Mouse (Mus musculus) neural tube, embryonic 11.5 days (tissue): ENCODE measurements at regions not wholly inside any gene's neighbourhood (a gene's known extent, or its start where the extent isn't known, plus 50 kb on each side); places are given as distances from the start of the nearest gene placed in this dataset.

Experiments used
- ATAC-seq: fragments of 200-750 bp; cut with Nextera tagmentation; 2 replicates; pipeline ENCODE4 v1.8.0; 2017; ENCODE audit warnings: moderate number of reproducible peaks, mild to moderate bottlenecking, moderate TSS enrichment, moderate library complexity; ENCODE audit not compliant: insufficient read depth, low FRiP score, low TSS enrichment
- DNase-seq: peaks from one replicate; pipeline ENCODE4 v3.0.0-alpha.2; 2015; ENCODE audit warnings: low spot score
- H3K27ac ChIP-seq: fragments of 300-500 bp; sonication (generic); 2 replicates; pipeline ENCODE4 v1.5.1; 2014; ENCODE audit warnings: low read depth, mild to moderate bottlenecking, low read length
- H3K27me3 ChIP-seq: fragments of 300-500 bp; sonication (generic); 2 replicates; pipeline ENCODE4 v1.6.1; 2014; ENCODE audit warnings: mild to moderate bottlenecking, low read length, mixed read lengths; ENCODE audit not compliant: control insufficient read depth, insufficient read depth
- H3K36me3 ChIP-seq: fragments of 300-500 bp; sonication (generic); 2 replicates; pipeline ENCODE4 v1.6.1; 2014; ENCODE audit warnings: mild to moderate bottlenecking, low read length, moderate library complexity, mixed read lengths; ENCODE audit not compliant: control insufficient read depth, insufficient read depth
- H3K4me1 ChIP-seq: fragments of 300-500 bp; sonication (generic); 2 replicates; pipeline ENCODE4 v1.6.1; 2014; ENCODE audit warnings: low read length, mixed read lengths; ENCODE audit not compliant: control insufficient read depth, insufficient read depth
- H3K4me2 ChIP-seq: fragments of 300-500 bp; sonication (generic); 2 replicates; pipeline ENCODE4 v1.6.1; 2014; ENCODE audit warnings: low read depth, mild to moderate bottlenecking, moderate library complexity
- H3K4me3 ChIP-seq: fragments of 300-500 bp; sonication (generic); 2 replicates; pipeline ENCODE4 v1.5.1; 2014; ENCODE audit warnings: low read depth, low read length
- H3K9ac ChIP-seq: fragments of 300-500 bp; sonication (generic); 2 replicates; pipeline ENCODE4 v1.6.1; 2014; ENCODE audit warnings: mild to moderate bottlenecking, low read length
- H3K9me3 ChIP-seq: fragments of 300-500 bp; sonication (generic); 2 replicates; pipeline ENCODE4 v1.6.1; 2016; ENCODE audit warnings: low read length; ENCODE audit not compliant: control insufficient read depth
- WGBS: fragments of 180-500 bp; shearing (Covaris S2); extraction: QIAGEN DNeasy Blood & Tissue Kit; methylation state at CpG from one replicate; pipeline ENCODE4 v1.1.7; 2014; 5-methylcytosine and 5-hydroxymethylcytosine counted together

- no peak overlapping the region for H3K9ac ChIP-seq
- H3K4me3 ChIP-seq = no peak overlapping the region
- H3K4me2 ChIP-seq = no peak overlapping the region
- 36% methylated on average over 5 of the region's 5 CpGs for WGBS
- DNase-seq = no peak
- no peaks in the 10 kb centered on the region for H3K9me3 ChIP-seq
- H3K36me3 ChIP-seq = no peaks in the 10 kb centered on the region
- no peaks in the 10 kb centered on the region for H3K27me3 ChIP-seq
- H3K27ac ChIP-seq = no peak overlapping the region
- peak; percentile 48; the same call in 1 of the 2 replicates for ATAC-seq
- no peaks in the 10 kb centered on the region for H3K4me1 ChIP-seq
Observed at GRCm38 (mm10) chr1:194034199-194034883, 583.7 kb upstream of the Plxna2 start.

DNA sequence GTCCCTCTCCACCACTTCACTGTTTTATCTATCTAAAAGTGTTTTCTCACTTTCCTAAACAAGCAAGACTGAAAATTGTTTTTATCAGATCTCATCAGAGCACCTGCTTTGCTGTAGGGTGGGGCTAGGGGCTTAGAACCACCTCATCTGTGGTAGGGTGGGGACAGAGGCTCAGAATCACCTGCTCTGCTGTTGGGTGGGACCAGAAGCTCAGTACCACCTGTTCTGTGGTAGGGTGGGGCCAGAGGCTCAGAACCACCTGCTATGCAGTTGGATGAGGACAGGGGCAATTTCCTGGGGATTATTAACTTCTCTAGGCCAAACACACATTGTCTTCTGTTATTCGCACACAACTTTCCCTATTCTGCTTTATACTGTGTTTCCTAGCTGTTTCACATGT, 585.4 kb upstream of the Plxna2 start:
- Histone ChIP-seq H3K36me3 (no peaks in the 10 kb centered on the region), H3K27ac (no peak overlapping the region), H3K4me1 (no peaks in the 10 kb centered on the region), H3K9ac (no peak overlapping the region), H3K9me3 (no peaks in the 10 kb centered on the region), H3K4me3 (no peak overlapping the region), H3K4me2 (no peak overlapping the region), H3K27me3 (no peaks in the 10 kb centered on the region)
- DNase-seq = no peak
- 93% methylated on average over 1 of the region's 1 CpGs for WGBS
- ATAC-seq = no peak

- no peak overlapping the region for H3K4me3 ChIP-seq
- no peak for DNase-seq
- no peak overlapping the region for H3K4me2 ChIP-seq
- WGBS = 59% methylated on average over 3 of the region's 3 CpGs
- no peak overlapping the region for H3K9ac ChIP-seq
- no peak for ATAC-seq
- no peaks in the 10 kb centered on the region for H3K4me1 ChIP-seq
- H3K27ac ChIP-seq = no peak overlapping the region
- H3K27me3 ChIP-seq = no peaks in the 10 kb centered on the region
- no peaks in the 10 kb centered on the region for H3K36me3 ChIP-seq
- no peaks in the 10 kb centered on the region for H3K9me3 ChIP-seq
Observed at GRCm38 (mm10) chr1:194030651-194031228, 587.3 kb upstream of the Plxna2 start.

DNA sequence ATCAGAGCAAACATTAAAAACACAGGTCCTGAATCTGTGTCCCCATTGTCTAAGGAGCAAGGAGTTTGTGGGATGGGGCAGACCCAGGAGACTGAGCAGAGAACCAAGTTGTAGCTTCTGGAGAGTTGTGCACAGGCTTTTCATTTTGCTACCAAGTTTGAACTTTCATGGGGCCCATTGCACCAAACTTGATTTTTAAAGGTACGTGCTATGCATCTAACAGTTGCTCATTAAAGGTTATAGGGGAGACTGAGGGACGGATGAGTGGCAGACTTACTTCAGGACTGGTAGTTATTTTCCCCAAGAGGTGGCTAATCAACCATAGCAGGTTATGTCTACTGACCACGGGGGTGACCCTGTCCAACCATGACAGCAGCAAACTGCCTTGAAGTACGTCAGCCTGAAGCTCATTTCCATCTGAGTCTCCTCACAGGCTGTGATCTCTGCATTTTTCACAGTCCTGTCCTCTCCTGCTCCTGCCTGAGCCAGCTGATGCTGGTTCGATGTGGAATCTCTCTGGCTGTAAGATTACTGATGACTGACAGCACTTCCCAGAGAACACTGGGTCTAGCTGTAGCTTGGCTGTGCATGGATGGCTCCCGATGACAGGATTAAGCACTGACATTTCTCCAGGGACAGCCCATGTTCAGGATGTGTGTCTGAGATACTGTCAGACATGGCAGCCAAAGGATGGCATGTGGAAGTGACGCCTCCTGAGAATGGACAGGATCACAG, 590.9 kb upstream of the Plxna2 start:
- no peak overlapping the region for H3K27ac ChIP-seq
- no peak for ATAC-seq
- H3K4me1 ChIP-seq = no peaks in the 10 kb centered on the region
- DNase-seq = no peak
- WGBS = 84% methylated on average over 7 of the region's 7 CpGs
- H3K36me3 ChIP-seq = no peaks in the 10 kb centered on the region
- no peaks in the 10 kb centered on the region for H3K27me3 ChIP-seq
- H3K4me3 ChIP-seq = no peak overlapping the region
- H3K4me2 ChIP-seq = no peak overlapping the region
- no peak overlapping the region for H3K9ac ChIP-seq
- H3K9me3 ChIP-seq = no peaks in the 10 kb centered on the region

DNA sequence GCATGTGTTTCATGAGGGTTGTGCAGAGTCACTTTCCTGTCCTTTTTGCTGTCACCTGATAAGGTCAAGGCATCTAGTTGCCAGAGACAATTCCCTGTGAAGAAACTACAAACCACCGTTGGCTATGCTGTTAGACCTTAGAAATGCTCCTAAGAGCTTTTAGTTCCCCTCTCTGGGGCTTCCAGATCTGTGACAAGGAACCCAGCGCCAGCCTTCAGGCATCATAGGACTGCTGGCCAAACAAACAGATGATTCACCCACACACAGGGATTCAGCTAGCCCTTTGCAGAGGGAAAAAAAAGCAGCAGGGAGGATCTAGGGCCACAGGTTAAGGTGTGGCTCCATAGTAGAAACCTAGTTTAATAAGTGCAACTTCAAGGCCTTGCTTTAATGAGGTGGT, 591.8 kb upstream of the Plxna2 start:
- DNase-seq (no peak), ATAC-seq (no peak)
- Histone ChIP-seq H3K9me3 (no peaks in the 10 kb centered on the region), H3K36me3 (no peaks in the 10 kb centered on the region), H3K4me3 (no peak overlapping the region), H3K27ac (no peak overlapping the region), H3K4me1 (no peaks in the 10 kb centered on the region), H3K27me3 (no peaks in the 10 kb centered on the region), H3K9ac (no peak overlapping the region), H3K4me2 (no peak overlapping the region)
- 75% methylated on average over 2 of the region's 2 CpGs for WGBS

DNA sequence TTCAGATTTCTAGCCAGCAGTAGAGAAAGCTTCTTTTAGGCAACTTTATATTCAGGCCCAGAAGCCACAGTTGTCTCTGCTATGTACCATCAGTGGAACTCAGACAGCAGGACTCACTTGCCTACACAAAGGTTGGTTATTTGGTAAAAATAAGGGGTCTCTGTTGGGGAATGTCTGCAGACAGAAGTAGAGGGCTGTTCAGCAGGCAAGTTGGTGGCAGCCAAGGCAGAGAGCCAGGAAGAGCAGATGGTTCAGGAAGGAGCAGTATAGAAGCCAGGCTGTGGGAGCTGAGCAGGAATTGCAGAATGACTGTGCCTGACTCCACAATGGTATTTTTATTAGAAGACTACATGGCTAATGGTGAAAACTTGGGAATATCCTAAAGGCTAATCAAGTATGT, 598.7 kb upstream of the Plxna2 start:
- no peak overlapping the region for H3K9ac ChIP-seq
- DNase-seq (no peak), ATAC-seq (no peak)
- no peaks in the 10 kb centered on the region for H3K27me3 ChIP-seq
- no peak overlapping the region for H3K4me2 ChIP-seq
- no peaks in the 10 kb centered on the region for H3K9me3 ChIP-seq
- H3K27ac ChIP-seq = no peak overlapping the region
- H3K4me3 ChIP-seq = no peak overlapping the region
- H3K36me3 ChIP-seq = no peaks in the 10 kb centered on the region
- H3K4me1 ChIP-seq = no peaks in the 10 kb centered on the region

DNA sequence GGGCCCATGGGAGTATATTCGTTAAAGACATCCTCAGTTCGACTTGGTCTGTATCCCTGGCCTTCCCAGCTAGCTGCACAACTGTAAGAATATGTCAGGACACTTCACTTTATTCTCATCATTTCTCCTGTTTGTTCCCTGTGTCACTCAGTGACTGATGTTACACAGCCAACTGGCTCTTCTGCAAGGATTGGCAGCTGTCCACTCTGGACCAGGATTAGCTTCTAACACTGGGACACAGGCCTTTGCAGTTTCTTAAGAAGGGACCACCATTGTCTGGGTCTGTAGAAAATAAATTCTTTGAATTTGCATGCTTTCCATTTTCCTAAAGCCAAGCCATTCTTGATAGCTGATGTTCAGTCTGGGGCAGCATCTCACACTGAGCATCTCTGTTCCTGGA, 622.1 kb upstream of the Camk1g start:
- no peak overlapping the region for H3K4me2 ChIP-seq
- ATAC-seq = no peak
- H3K27ac ChIP-seq = no peak overlapping the region
- H3K4me3 ChIP-seq = no peak overlapping the region
- H3K27me3 ChIP-seq = no peaks in the 10 kb centered on the region
- 88% methylated on average over 2 of the region's 2 CpGs for WGBS
- H3K9ac ChIP-seq = no peak overlapping the region
- no peaks in the 10 kb centered on the region for H3K9me3 ChIP-seq
- peaks cover 6% of the 10 kb centered on the region for H3K4me1 ChIP-seq
- no peak for DNase-seq
- H3K36me3 ChIP-seq = no peaks in the 10 kb centered on the region

GRCm38 (mm10) chr1:193989956-193990675, 620.0 kb upstream of the Camk1g start:
- Histone ChIP-seq H3K27ac (peak overlapping the region; percentile 54; the same call in 1 of the 2 replicates), H3K4me3 (no peak overlapping the region), H3K36me3 (no peaks in the 10 kb centered on the region), H3K9me3 (no peaks in the 10 kb centered on the region), H3K9ac (no peak overlapping the region), H3K27me3 (no peaks in the 10 kb centered on the region), H3K4me2 (peak overlapping the region; percentile 6; the same call in 1 of the 2 replicates), H3K4me1 (peaks cover 6% of the 10 kb centered on the region)
- ATAC-seq = peak; percentile 36
- peak; percentile 35 for DNase-seq
- 44% methylated on average over 10 of the region's 10 CpGs for WGBS
